Mouse (Mus musculus) kidney, postnatal 10 days (tissue): ENCODE results near the gene Olfr904.

ENCODE experiments used
- DNase-seq: peaks from one replicate; pipeline ENCODE4 v3.0.0; 2021; ENCODE audit warnings: mixed read lengths

Gene Olfr904

GRCm38 (mm10) chr9:38462844-38463243, at the start of gene Olfr904:
Olfr904 (plus strand) TSS chr9:38463144.
- no peak for DNase-seq

- DNase-seq: peak; percentile 50
These were observed 49.4 kb upstream of the Olfr904 start for GRCm38 (mm10) chr9:38413502-38413901.

- DNase-seq: no peak
These were observed 39.1 kb upstream of the Olfr904 start for GRCm38 (mm10) chr9:38423801-38424200.

DNA sequence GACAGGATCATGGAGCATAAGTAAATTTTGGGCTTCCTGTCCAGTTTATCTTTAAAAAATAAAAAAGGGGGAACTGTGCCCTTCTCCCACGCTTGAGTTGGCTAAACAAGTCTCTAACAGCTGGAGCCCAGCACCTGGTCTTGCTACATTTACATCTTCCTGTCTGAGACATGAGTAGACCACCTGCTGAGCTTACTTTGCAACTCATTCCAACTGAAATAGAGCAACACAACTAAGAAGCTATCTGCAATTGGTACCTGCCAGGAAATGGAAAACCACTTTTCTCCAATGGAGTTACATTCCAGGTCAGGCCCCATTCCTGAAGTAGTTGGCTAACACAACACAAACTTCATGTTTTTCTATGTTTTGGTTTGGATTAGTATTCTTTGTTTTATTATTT, 35.9 kb upstream of the Olfr904 start:
- no peak for DNase-seq

- no peak for DNase-seq
These were observed 33.8 kb upstream of the Olfr904 start, which contains the start of gene Olfr901 for GRCm38 (mm10) chr9:38429155-38429554. Olfr901 (plus strand) TSS chr9:38429455.

DNA sequence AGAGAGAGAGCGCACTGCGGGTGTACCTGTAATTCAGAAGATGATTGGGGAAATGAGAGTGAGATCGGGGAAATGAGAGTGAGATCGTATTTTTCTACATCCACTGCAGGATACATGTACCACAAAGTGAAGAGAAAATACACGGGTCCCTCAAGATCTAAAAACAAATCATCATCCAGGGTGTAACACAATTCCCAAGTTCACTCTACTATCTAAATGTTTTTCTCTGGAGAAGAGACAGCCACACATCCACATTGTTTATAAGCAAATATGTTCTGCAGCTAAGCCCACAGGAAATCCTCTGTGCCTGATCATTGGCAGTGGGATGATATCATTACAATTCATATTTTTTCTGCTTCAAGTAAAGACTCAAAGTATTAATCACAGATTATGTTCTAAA, 15.6 kb upstream of the Olfr904 start, which contains the start of gene Olfr902:
TSS of gene Olfr902 (plus strand) at position 301 of the 400 bp plus-strand sequence.
- DNase-seq: no peak

- no peak for DNase-seq
These were observed 7.9 kb downstream of the Olfr904 start, which contains the start of gene Olfr905 for GRCm38 (mm10) chr9:38470807-38471206. Olfr905 (plus strand) TSS chr9:38471107.

DNA sequence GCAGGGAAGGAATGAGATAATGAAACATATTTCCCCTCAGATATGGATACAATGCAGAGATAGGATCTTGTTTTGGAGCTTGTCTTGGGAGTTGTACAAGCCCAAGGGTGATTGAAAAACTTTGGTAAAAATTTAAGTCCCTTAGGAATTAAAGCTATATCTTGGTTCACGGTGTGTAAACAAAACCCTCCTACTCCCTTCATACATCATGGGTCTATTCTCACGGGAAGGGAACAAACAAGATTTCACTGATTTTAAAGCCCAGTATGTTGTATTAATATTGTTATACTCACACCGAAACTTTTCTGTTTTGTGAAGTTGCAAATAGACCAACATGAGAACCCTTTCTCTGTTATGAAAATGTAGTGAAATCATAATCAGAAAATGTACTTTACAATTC, 23.8 kb downstream of the Olfr904 start, which contains the start of gene Olfr906:
TSS of gene Olfr906 (plus strand) at position 301 of the 400 bp plus-strand sequence.
- no peak for DNase-seq

- DNase-seq: no peak
These were observed 32.6 kb downstream of the Olfr904 start, which contains the start of gene Olfr907 for GRCm38 (mm10) chr9:38495501-38495900. Olfr907 (plus strand) TSS chr9:38495801.

DNA sequence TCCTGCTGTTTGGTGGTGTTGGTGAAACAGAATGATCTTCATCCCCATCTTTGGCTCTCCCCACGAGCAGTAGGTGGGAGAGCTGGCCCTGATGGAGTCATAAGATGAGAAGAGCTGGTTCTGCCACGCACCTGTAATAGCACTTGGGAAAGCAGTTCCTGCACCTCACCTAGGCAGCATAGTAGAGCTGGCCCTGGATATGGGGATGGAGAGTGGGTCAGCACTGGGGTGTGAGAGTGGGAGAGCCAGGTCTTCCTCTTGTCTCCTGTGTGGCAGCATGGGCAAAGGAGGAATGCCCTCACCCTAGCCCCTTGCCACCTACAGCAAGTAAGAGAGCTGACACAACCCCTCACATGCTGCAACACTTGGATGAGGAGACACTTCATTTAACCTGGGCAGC, 49.4 kb downstream of the Olfr904 start:
- DNase-seq: no peak
